Mouse (Mus musculus): Measurements from ENCODE around the gene Wdhd1. TPM values are rescaled to one million over a fixed set of nuclear protein-coding genes. Genes with fewer than 3 reads are reported as not detected.

Gene Wdhd1
- polyA plus RNA-seq, 1 experiment from 2014 or later = 4.6 TPM

- Histone ChIP-seq H3K9ac (ENCODE audit: low read depth, low read length) (no peak overlapping the region), H3K4me2 (replicated peaks; ENCODE audit: low read depth) (peak overlapping the region; percentile 84; the same call in 1 of the 2 replicates), H3K4me3 (ENCODE audit: low read depth, low read length) (no peak overlapping the region), H3K9me3 (ENCODE audit: control insufficient read depth) (no peaks in the 10 kb centered on the region), H3K27ac (ENCODE audit: low read depth, low read length) (no peak overlapping the region), H3K4me1 (replicated peaks; ENCODE audit: control insufficient read depth, insufficient read depth, low read length) (no peaks in the 10 kb centered on the region), H3K36me3 (ENCODE audit: control insufficient read depth, insufficient read depth) (no peaks in the 10 kb centered on the region; the same call in 1 of the 2 replicates), H3K27me3 (replicated peaks; ENCODE audit: control insufficient read depth, insufficient read depth, low read length) (no peaks in the 10 kb centered on the region)
- no peak for ATAC-seq
- TF ChIP-seq CTCF (IDR thresholded peaks at IDR 0.05; ENCODE audit: low read depth) = no peak
- WGBS = 20% methylated on average over 3 of the region's 3 CpGs
Observed at GRCm38 (mm10) chr14:47275417-47275816, 1.2 kb downstream of the Wdhd1 start.

DNA sequence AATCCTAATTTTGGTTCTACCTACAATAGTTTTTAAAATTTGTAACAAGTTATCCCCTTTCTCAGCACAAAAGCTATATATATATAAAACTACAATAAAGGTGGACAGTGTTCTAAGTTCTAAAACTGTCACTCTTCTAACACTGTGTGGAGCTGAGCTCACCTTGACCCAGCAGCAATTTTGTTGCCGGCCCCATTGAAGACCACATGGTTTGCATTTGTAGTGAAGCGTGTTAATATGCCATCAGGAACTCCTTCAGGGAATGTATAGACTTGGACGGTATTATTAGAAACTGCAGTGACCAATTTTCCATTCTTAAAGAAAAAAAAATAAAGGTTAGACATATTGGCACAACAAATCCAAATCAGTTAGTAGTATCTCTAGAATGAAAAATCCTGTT, 2.9 kb downstream of the Wdhd1 start:
- H3K4me1 ChIP-seq (replicated peaks; ENCODE audit: control insufficient read depth, insufficient read depth, low read length) = no peaks in the 10 kb centered on the region
- no peak overlapping the region for H3K9ac ChIP-seq (ENCODE audit: low read depth, low read length)
- TF ChIP-seq CTCF (IDR thresholded peaks at IDR 0.05; ENCODE audit: low read depth) = no peak
- ATAC-seq = no peak
- WGBS = 88% methylated on average over 3 of the region's 3 CpGs
- no peaks in the 10 kb centered on the region for H3K9me3 ChIP-seq (ENCODE audit: control insufficient read depth)
- H3K4me3 ChIP-seq (ENCODE audit: low read depth, low read length) = no peak overlapping the region
- H3K4me2 ChIP-seq (replicated peaks; ENCODE audit: low read depth) = no peak overlapping the region
- no peaks in the 10 kb centered on the region for H3K27me3 ChIP-seq (replicated peaks; ENCODE audit: control insufficient read depth, insufficient read depth, low read length)
- H3K27ac ChIP-seq (ENCODE audit: low read depth, low read length) = no peak overlapping the region
- peaks cover 9% of the 10 kb centered on the region for H3K36me3 ChIP-seq (ENCODE audit: control insufficient read depth, insufficient read depth)

DNA sequence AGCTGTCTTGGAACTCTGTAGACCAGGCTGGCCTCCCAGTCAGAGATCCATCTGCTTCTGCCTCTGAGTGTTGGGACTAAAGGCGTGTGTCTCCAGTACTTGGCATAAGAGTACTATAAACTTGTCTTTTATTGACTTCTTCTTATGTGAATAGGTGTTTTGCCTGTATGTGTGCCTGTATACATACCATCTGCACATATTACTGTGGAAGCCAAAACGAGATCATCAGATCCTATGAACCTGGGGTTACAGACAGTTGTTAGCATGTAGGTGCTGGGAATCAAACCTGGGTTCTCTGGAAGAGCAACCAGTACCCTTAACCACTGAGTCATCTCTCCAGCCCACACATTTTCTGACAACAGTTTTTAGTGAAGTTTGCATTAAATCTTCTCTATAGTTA, 7.0 kb downstream of the Wdhd1 start:
- Histone ChIP-seq H3K4me1 (replicated peaks; ENCODE audit: control insufficient read depth, insufficient read depth, low read length) (no peaks in the 10 kb centered on the region), H3K27ac (ENCODE audit: low read depth, low read length) (no peak overlapping the region), H3K4me3 (ENCODE audit: low read depth, low read length) (no peak overlapping the region), H3K4me2 (replicated peaks; ENCODE audit: low read depth) (no peak overlapping the region), H3K9me3 (ENCODE audit: control insufficient read depth) (no peaks in the 10 kb centered on the region), H3K9ac (ENCODE audit: low read depth, low read length) (no peak overlapping the region), H3K36me3 (ENCODE audit: control insufficient read depth, insufficient read depth) (peaks cover 15% of the 10 kb centered on the region), H3K27me3 (replicated peaks; ENCODE audit: control insufficient read depth, insufficient read depth, low read length) (no peaks in the 10 kb centered on the region)
- no peak for ATAC-seq
- WGBS = 95% methylated on average over 2 of the region's 2 CpGs
- no peak for TF ChIP-seq CTCF (IDR thresholded peaks at IDR 0.05; ENCODE audit: low read depth)

GRCm38 (mm10) chr14:47269056-47269455, 7.6 kb downstream of the Wdhd1 start:
- Histone ChIP-seq H3K4me1 (replicated peaks; ENCODE audit: control insufficient read depth, insufficient read depth, low read length) (no peaks in the 10 kb centered on the region), H3K36me3 (ENCODE audit: control insufficient read depth, insufficient read depth) (peaks cover 15% of the 10 kb centered on the region), H3K9me3 (ENCODE audit: control insufficient read depth) (no peaks in the 10 kb centered on the region), H3K4me3 (ENCODE audit: low read depth, low read length) (no peak overlapping the region), H3K27ac (ENCODE audit: low read depth, low read length) (no peak overlapping the region), H3K9ac (ENCODE audit: low read depth, low read length) (no peak overlapping the region), H3K27me3 (replicated peaks; ENCODE audit: control insufficient read depth, insufficient read depth, low read length) (no peaks in the 10 kb centered on the region), H3K4me2 (replicated peaks; ENCODE audit: low read depth) (no peak overlapping the region)
- 95% methylated on average over 4 of the region's 4 CpGs for whole genome bisulfite sequencing
- no peak for TF ChIP-seq CTCF (IDR thresholded peaks at IDR 0.05; ENCODE audit: low read depth)
- ATAC-seq = no peak

GRCm38 (mm10) chr14:47265829-47266228, 10.8 kb downstream of the Wdhd1 start:
- H3K27ac ChIP-seq (ENCODE audit: low read depth, low read length) = no peak overlapping the region
- H3K4me3 ChIP-seq (ENCODE audit: low read depth, low read length) = no peak overlapping the region
- H3K4me1 ChIP-seq (replicated peaks; ENCODE audit: control insufficient read depth, insufficient read depth, low read length) = no peaks in the 10 kb centered on the region
- no peak overlapping the region for H3K9ac ChIP-seq (ENCODE audit: low read depth, low read length)
- no peaks in the 10 kb centered on the region for H3K9me3 ChIP-seq (ENCODE audit: control insufficient read depth)
- no peaks in the 10 kb centered on the region for H3K27me3 ChIP-seq (replicated peaks; ENCODE audit: control insufficient read depth, insufficient read depth, low read length)
- peaks cover 15% of the 10 kb centered on the region for H3K36me3 ChIP-seq (ENCODE audit: control insufficient read depth, insufficient read depth)
- ATAC-seq = no peak
- no peak for TF ChIP-seq CTCF (IDR thresholded peaks at IDR 0.05; ENCODE audit: low read depth)
- WGBS = 94% methylated on average over 8 of the region's 8 CpGs
- H3K4me2 ChIP-seq (replicated peaks; ENCODE audit: low read depth) = no peak overlapping the region

- Histone ChIP-seq H3K4me2 (replicated peaks; ENCODE audit: low read depth) (no peak overlapping the region), H3K27ac (ENCODE audit: low read depth, low read length) (no peak overlapping the region), H3K4me3 (ENCODE audit: low read depth, low read length) (no peak overlapping the region), H3K9me3 (ENCODE audit: control insufficient read depth) (no peaks in the 10 kb centered on the region), H3K36me3 (ENCODE audit: control insufficient read depth, insufficient read depth) (peaks cover 19% of the 10 kb centered on the region), H3K9ac (ENCODE audit: low read depth, low read length) (no peak overlapping the region), H3K4me1 (replicated peaks; ENCODE audit: control insufficient read depth, insufficient read depth, low read length) (no peaks in the 10 kb centered on the region), H3K27me3 (replicated peaks; ENCODE audit: control insufficient read depth, insufficient read depth, low read length) (no peaks in the 10 kb centered on the region)
- WGBS = 93% methylated on average over 3 of the region's 3 CpGs
- TF ChIP-seq CTCF (IDR thresholded peaks at IDR 0.05; ENCODE audit: low read depth) = no peak
- ATAC-seq = no peak
Observed at GRCm38 (mm10) chr14:47264866-47265265, 11.8 kb downstream of the Wdhd1 start.

GRCm38 (mm10) chr14:47249839-47250238, 26.8 kb downstream of the Wdhd1 start:
- H3K9ac ChIP-seq (ENCODE audit: low read depth, low read length) = no peak overlapping the region
- no peaks in the 10 kb centered on the region for H3K27me3 ChIP-seq (replicated peaks; ENCODE audit: control insufficient read depth, insufficient read depth, low read length)
- H3K36me3 ChIP-seq (ENCODE audit: control insufficient read depth, insufficient read depth) = peaks cover 11% of the 10 kb centered on the region; the same call in 1 of the 2 replicates
- ATAC-seq = peak; percentile 51
- peak; percentile 81 for TF ChIP-seq CTCF (IDR thresholded peaks at IDR 0.05; ENCODE audit: low read depth)
- 79% methylated on average over 6 of the region's 6 CpGs for WGBS
- no peak overlapping the region for H3K4me2 ChIP-seq (replicated peaks; ENCODE audit: low read depth)
- H3K4me3 ChIP-seq (ENCODE audit: low read depth, low read length) = no peak overlapping the region
- no peaks in the 10 kb centered on the region for H3K4me1 ChIP-seq (replicated peaks; ENCODE audit: control insufficient read depth, insufficient read depth, low read length)
- H3K27ac ChIP-seq (ENCODE audit: low read depth, low read length) = no peak overlapping the region
- H3K9me3 ChIP-seq (ENCODE audit: control insufficient read depth) = no peaks in the 10 kb centered on the region

Measured in intestine, postnatal 0 days (tissue).